Mouse (Mus musculus): Measurements from ENCODE around the gene Tmem147.
A peak's percentile ranks its signal among the peaks of the same experiment; 100 is the strongest.

Tmem147 gene

GRCm38 (mm10) chr7:30728214-30728613, 1.1 kb downstream of the Tmem147 start:
- DNase-seq (ENCODE audit: extremely low spot score, low spot score): no peak

- no peak for DNase-seq (ENCODE audit: extremely low spot score, low spot score)
Measured at GRCm38 (mm10) chr7:30723274-30723953, 5.9 kb downstream of the Tmem147 start.

DNA sequence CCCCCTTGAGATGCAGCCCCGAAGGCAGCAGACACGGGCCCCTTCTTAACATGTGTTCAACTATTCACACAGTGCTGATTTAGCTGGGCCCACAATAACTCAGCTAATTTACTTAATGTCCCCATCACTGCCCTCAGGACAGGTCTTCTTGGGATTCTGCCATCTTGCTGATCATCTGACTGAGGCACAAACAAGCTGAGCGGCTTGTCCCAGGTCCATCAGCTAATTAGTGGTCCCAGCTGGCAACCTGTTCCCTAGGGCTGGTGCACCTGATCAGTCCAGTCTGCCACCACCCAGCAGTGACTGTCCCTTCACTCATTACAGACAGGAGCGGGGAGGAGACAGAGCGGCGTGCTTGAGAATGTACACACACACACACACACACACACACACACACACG, 8.1 kb downstream of the Tmem147 start:
- no peak for DNase-seq (ENCODE audit: extremely low spot score, low spot score)

- no peak for DNase-seq (ENCODE audit: extremely low spot score, low spot score)
Measured at GRCm38 (mm10) chr7:30719669-30720068, 9.7 kb downstream of the Tmem147 start.

GRCm38 (mm10) chr7:30717716-30718046, 11.7 kb downstream of the Tmem147 start:
- no peak for DNase-seq (ENCODE audit: extremely low spot score, low spot score)

- DNase-seq (ENCODE audit: extremely low spot score, low spot score): peak; percentile 80
Measured at GRCm38 (mm10) chr7:30717006-30717715, 12.2 kb downstream of the Tmem147 start.

- no peak for DNase-seq (ENCODE audit: extremely low spot score, low spot score)
Measured at GRCm38 (mm10) chr7:30711942-30712341, 17.4 kb downstream of the Tmem147 start, which contains the start of gene Atp4a. Gene Atp4a (plus strand): TSS chr7:30712209.

DNA sequence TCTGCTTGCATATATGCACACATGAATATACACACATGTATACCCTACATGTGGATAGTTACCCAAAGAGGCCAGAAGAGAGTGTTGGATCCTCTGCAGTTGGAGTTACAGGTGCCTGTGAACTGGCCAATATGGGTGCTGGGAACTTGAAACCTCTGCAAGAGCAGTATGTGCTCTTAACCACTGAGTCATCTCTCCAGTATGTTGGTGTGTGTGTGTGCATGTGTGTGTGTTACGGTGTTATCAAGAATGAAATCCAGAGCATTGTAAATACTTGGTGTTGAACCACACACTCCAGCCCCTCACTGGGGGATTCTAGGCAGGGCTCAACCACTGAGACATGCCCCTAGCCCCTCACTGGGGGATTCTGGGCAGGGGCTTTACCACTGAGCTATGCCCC, 21.9 kb downstream of the Tmem147 start:
- no peak for DNase-seq (ENCODE audit: extremely low spot score, low spot score)

GRCm38 (mm10) chr7:30706214-30706882, 23.0 kb downstream of the Tmem147 start:
- no peak for DNase-seq (ENCODE audit: extremely low spot score, low spot score)

DNA sequence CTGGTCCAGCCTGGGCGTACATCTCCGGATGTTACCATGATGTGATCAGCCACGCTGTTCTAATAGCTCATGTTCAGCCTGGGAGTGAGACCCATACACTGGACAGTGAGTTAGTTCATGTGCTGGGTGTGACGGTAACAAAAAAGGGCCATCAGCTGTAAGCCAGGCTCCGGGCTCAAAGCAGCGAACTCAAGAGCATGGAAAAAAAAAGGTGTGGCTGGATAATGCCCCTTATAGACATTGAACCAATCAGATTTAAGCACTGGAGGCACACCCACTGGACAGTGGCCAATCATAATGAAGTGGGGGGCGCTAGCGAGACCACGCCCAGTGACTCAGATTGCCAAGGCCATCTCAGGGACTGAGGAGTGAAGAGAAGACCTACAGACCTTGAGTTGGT, 30.8 kb downstream of the Tmem147 start, which contains the start of gene 2200002J24Rik:
Gene 2200002J24Rik, plus strand, starts transcription at position 338 of the 400 bp plus-strand sequence.
- no peak for DNase-seq (ENCODE audit: extremely low spot score, low spot score)

DNA sequence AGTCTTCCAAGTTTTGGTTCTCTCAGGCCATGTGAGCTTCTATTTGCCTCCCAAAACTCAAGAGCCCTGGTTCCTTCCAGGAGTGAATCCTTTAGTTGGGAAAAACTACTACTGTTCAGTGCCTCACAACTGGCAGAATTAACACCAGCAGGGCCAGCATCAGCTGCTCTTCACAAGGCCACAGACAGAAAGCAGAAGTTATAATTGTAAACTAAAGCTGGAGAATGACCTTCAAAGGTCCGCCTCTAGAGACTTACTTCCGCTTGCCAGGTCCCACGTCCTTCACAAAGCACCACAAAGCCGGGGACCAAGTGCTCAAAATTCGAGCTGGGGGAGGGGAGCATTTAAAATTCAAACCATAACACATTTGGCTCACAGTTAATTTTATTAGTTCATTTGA, 31.2 kb downstream of the Tmem147 start:
- DNase-seq (ENCODE audit: extremely low spot score, low spot score): no peak

DNA sequence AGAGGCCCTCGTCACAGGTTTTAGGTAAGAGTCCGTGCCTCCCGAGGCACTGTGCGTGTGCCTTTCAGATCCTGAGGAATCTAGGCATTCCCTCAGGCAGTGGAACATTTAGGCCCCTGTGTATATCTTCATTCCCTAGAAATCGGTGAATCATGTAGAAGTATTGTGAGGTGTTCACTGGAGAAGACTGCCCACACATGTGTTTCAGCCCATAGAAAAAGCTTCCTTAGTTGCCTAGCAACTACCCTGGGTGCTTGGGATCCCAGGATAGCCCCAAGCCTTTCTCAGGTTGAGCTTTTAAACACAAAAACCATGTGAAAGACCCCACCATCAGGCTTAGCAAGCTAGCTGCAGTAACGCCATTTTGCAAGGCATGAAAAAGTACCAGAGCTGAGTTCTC, 41.0 kb downstream of the Tmem147 start:
- no peak for DNase-seq (ENCODE audit: extremely low spot score, low spot score)

GRCm38 (mm10) chr7:30683425-30683824, 45.9 kb downstream of the Tmem147 start:
- DNase-seq (ENCODE audit: extremely low spot score, low spot score): no peak

DNA sequence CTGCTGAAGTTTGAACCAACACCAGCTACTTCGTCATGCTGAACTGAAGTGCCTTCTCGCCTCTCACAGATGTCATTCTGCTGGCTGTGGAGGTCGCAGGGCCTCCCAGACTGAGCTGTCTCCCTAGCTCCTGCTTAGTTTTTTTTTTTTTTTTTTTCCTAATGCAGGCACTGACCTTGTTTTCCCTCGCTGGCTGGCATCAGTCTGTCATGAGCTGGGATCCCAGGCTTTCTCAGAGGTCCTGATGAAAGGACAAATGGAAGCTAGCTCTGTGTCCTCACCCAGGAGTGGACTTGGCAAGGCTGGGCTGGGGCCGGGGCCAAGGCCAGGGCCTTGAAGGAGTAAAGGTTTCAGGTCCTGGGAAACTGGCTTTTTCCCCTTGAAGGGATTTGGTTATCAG, 47.4 kb downstream of the Tmem147 start:
- no peak for DNase-seq (ENCODE audit: extremely low spot score, low spot score)

- DNase-seq (ENCODE audit: extremely low spot score, low spot score): no peak
Measured at GRCm38 (mm10) chr7:30678263-30678975, 50.9 kb downstream of the Tmem147 start.
